Mouse (Mus musculus) liver, embryonic 14.5 days (tissue): Measurements from ENCODE around the gene Kif16b. TPM values are rescaled to one million over a fixed set of nuclear protein-coding genes. Genes with fewer than 3 reads are reported as not detected.

Experiments used
- ATAC-seq: fragments of 200-750 bp; cut with Nextera tagmentation; 2 replicates; pipeline ENCODE4 v1.8.0; 2017; ENCODE audit warnings: moderate number of reproducible peaks, mild to moderate bottlenecking, moderate library complexity; ENCODE audit not compliant: insufficient read depth
- DNase-seq, 3 experiments: peaks; one replicate each; pipeline ENCODE4 v3.0.0-alpha.2; 2012 to 2013; ENCODE audit warnings: low read depth in 3 of 3, low spot score in 3 of 3
- H3K27ac ChIP-seq: fragments of 300-500 bp; sonication (generic); 2 replicates; pipeline ENCODE4 v1.5.1; 2014; ENCODE audit warnings: moderate library complexity, mild to moderate bottlenecking, control low read depth, inconsistent platforms
- H3K27me3 ChIP-seq: fragments of 300-500 bp; sonication (generic); 2 replicates; pipeline ENCODE4 v1.6.1; 2014; ENCODE audit warnings: mild to moderate bottlenecking, low read length, moderate library complexity; ENCODE audit not compliant: control insufficient read depth, insufficient read depth
- H3K36me3 ChIP-seq: fragments of 300-500 bp; sonication (generic); replicated peaks from 2 replicates; pipeline ENCODE4 v1.6.1; 2014; ENCODE audit warnings: low read depth; ENCODE audit not compliant: control insufficient read depth, insufficient read depth
- H3K4me1 ChIP-seq, 2 experiments: fragments of 200-500 bp in 1 of 2; fragments of 300-500 bp in 1 of 2; sonication (generic) in 1 of 2; replicated peaks; 2 replicates each; pipeline ENCODE4 v1.6.1; 2012 to 2014; ENCODE audit warnings: antibody characterized with exemption in 1 of 2, inconsistent platforms in 1 of 2, low read length in 1 of 2; ENCODE audit not compliant: control insufficient read depth in 2 of 2, insufficient read depth in 2 of 2
- H3K4me2 ChIP-seq: fragments of 300-500 bp; sonication (generic); 2 replicates; pipeline ENCODE4 v1.6.1; 2014; ENCODE audit warnings: low read depth, mild to moderate bottlenecking, control low read depth, moderate library complexity
- H3K4me3 ChIP-seq, 2 experiments: fragments of 200-500 bp in 1 of 2; fragments of 300-500 bp in 1 of 2; sonication (generic) in 1 of 2; 2 replicates each; pipeline ENCODE4 v1.5.1; 2012 to 2014; ENCODE audit warnings: low read depth in 2 of 2, low read length in 2 of 2, mild to moderate bottlenecking in 2 of 2, control low read depth in 1 of 2, inconsistent platforms in 1 of 2, moderate library complexity in 1 of 2; ENCODE audit not compliant: insufficient read depth in 1 of 2
- H3K9ac ChIP-seq: fragments of 300-500 bp; sonication (generic); replicated peaks from 2 replicates; pipeline ENCODE4 v1.6.1; 2014; ENCODE audit warnings: mild to moderate bottlenecking, control low read depth, moderate library complexity
- H3K9me3 ChIP-seq: fragments of 300-500 bp; sonication (generic); 2 replicates; pipeline ENCODE4 v1.6.1; 2016; ENCODE audit warnings: low read length, mixed read lengths; ENCODE audit not compliant: control insufficient read depth
- CTCF ChIP-seq: IDR thresholded peaks from 2 replicates; pipeline ENCODE4 v1.5.1; 2016; ENCODE audit warnings: antibody characterized with exemption, low read depth, control low read depth
- EP300 ChIP-seq: IDR thresholded peaks from 2 replicates; pipeline ENCODE4 v1.6.1; 2016; ENCODE audit warnings: antibody characterized with exemption, low read depth
- WGBS: fragments of 180-500 bp; shearing (Covaris S2); extraction: QIAGEN DNeasy Blood & Tissue Kit; methylation state at CpG from one replicate; pipeline ENCODE4 v1.1.7; 2014; ENCODE audit not compliant: insufficient replicate concordance; 5-methylcytosine and 5-hydroxymethylcytosine counted together
- polyA plus RNA-seq, 2 experiments: library from polyadenylated mRNA; depleted of rRNA in 1 of 2; stranded (reverse) in 1 of 2; unstranded in 1 of 2; fragments of >200 nt; fragmentation: Nextera tagmentation in 1 of 2; extraction: Ambion mirVana in 1 of 2; gene quantifications; 2 replicates each; pipeline versions ENCODE4 v1.2.1 to v1.2.3; 2012 to 2014

The Kif16b gene
- polyA plus RNA-seq, 2 experiments, result 2.2 to 2.5 TPM

- no peak for ATAC-seq
- Histone ChIP-seq H3K9me3 (no peaks in the 10 kb centered on the region), H3K4me1 (no peaks in the 10 kb centered on the region), H3K4me3 (no peak overlapping the region), H3K9ac (no peak overlapping the region), H3K4me2 (no peak overlapping the region), H3K36me3 (no peaks in the 10 kb centered on the region), H3K27ac (no peak overlapping the region), H3K27me3 (no peaks in the 10 kb centered on the region)
- TF ChIP-seq CTCF (no peak), EP300 (no peak)
- DNase-seq, result no peak
- WGBS, result 46% methylated on average over 2 of the region's 2 CpGs
These were observed 298.1 kb downstream of the Kif16b start for GRCm38 (mm10) chr2:142603210-142603609.

GRCm38 (mm10) chr2:142599235-142599634 is 302.1 kb downstream of the Kif16b start:
- H3K9me3 ChIP-seq, result no peaks in the 10 kb centered on the region
- ATAC-seq, result no peak
- H3K27me3 ChIP-seq, result no peaks in the 10 kb centered on the region
- 62% methylated on average over 4 of the region's 4 CpGs for WGBS
- H3K9ac ChIP-seq, result no peak overlapping the region
- no peak for TF ChIP-seq CTCF
- TF ChIP-seq EP300, result no peak
- no peak overlapping the region for H3K27ac ChIP-seq
- H3K4me3 ChIP-seq, result no peak overlapping the region
- H3K4me2 ChIP-seq, result no peak overlapping the region
- DNase-seq, result no peak
- H3K4me1 ChIP-seq, result no peaks in the 10 kb centered on the region
- H3K36me3 ChIP-seq, result no peaks in the 10 kb centered on the region

DNA sequence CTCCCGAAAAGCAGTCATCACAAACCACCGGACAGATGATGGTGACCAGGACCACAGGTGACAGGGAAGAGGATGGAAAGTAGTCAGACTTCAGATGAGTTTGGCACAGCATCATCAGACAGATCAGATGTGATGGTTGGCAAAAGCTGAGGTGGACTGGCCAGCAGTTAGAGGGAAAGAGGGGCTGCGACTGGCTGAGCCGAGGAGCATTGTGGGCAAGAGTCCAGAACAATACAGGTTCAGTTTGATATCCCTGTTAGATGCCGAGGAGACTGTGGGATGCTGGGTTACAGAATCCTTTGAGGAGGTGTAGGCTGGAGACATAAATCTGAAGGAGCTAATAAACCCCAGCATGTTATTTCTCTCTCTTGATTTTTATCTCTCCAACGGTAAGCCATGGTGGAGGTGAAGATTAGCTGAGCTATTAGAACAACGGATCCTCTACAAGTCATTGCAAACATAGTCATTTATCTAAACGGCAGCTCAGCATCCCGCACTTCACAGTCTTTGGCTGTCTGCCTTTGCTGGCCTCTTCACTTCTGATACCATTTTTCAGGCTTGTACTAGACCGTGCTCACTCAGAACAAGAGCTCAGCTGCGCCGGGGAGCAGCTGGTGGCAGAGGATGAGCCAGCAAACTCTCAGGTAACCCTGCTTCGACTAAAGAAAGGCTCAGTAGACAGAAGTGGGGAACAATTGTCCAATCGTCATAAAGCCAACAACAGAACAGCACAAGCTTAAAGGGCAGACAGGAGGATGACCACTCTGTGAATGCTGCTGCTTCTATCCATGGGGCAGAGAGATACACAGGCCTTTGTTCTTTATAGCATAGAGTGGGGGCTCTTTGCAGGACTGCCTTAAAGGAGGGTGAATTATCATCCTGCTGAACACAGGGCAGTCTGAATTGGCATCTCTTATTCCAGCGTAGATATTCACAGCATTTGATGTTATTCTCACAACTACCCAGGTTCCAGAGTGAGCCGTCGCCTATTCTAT is 304.9 kb downstream of the Kif16b start:
- no peaks in the 10 kb centered on the region for H3K36me3 ChIP-seq
- TF ChIP-seq EP300 (no peak), CTCF (no peak)
- no peaks in the 10 kb centered on the region for H3K27me3 ChIP-seq
- 69% methylated on average over 17 of the region's 17 CpGs for WGBS
- H3K27ac ChIP-seq, result no peak overlapping the region
- H3K4me1 ChIP-seq, result no peaks in the 10 kb centered on the region
- H3K4me3 ChIP-seq, result no peak overlapping the region
- H3K9ac ChIP-seq, result no peak overlapping the region
- no peak for ATAC-seq
- no peak overlapping the region for H3K4me2 ChIP-seq
- no peaks in the 10 kb centered on the region for H3K9me3 ChIP-seq
- DNase-seq, result no peak

- H3K9me3 ChIP-seq, result no peaks in the 10 kb centered on the region
- H3K9ac ChIP-seq, result no peak overlapping the region
- ATAC-seq, result no peak
- no peak for TF ChIP-seq CTCF
- TF ChIP-seq EP300, result no peak
- no peak overlapping the region for H3K27ac ChIP-seq
- H3K27me3 ChIP-seq, result no peaks in the 10 kb centered on the region
- H3K4me3 ChIP-seq, result no peak overlapping the region
- no peaks in the 10 kb centered on the region for H3K36me3 ChIP-seq
- no peak for DNase-seq
- H3K4me2 ChIP-seq, result no peak overlapping the region
- H3K4me1 ChIP-seq, result no peaks in the 10 kb centered on the region
These were observed 310.4 kb downstream of the Kif16b start for GRCm38 (mm10) chr2:142590938-142591337.

DNA sequence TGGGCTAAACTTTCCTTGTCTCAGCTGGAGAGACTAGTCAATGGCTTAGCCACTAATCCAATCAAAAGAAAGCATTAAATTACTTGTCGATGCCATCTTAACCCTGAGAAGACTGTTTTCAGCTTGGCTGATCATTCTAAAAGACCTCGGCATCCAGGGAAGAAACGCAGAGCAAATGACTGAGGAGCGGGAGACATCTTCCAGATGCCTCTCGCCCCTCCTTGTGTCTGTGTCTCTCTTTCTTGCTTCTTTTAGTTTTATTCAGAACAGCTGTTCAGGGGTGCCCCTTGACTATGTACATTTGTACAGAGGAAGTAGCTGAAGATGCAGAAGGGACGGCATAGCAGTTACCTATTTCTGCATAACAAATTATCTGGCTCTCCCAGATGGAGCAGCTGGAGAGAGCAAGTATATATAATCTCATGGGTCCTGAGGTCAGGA is 311.0 kb downstream of the Kif16b start:
- WGBS, result 58% methylated on average over 6 of the region's 6 CpGs
- no peak for DNase-seq

More for the DNA sequence above, 311.0 kb downstream of the Kif16b start:
- TF ChIP-seq EP300, result no peak
- TF ChIP-seq CTCF, result no peak
- Histone ChIP-seq H3K9me3 (no peaks in the 10 kb centered on the region), H3K4me2 (no peak overlapping the region), H3K27ac (no peak overlapping the region), H3K36me3 (no peaks in the 10 kb centered on the region), H3K9ac (no peak overlapping the region), H3K27me3 (no peaks in the 10 kb centered on the region), H3K4me3 (no peak overlapping the region), H3K4me1 (no peaks in the 10 kb centered on the region)
- no peak for ATAC-seq
